Mouse (Mus musculus) limb, embryonic 14.5 days (tissue): Measurements from ENCODE around the gene Ndufaf2. TPM values are rescaled to one million over a fixed set of nuclear protein-coding genes. Genes with fewer than 3 reads are reported as not detected.

Experiments used
- ATAC-seq: fragments of 200-750 bp; cut with Nextera tagmentation; 2 replicates; pipeline ENCODE4 v1.8.0; 2017; ENCODE audit warnings: low read depth, moderate number of reproducible peaks, moderate TSS enrichment; ENCODE audit not compliant: low FRiP score
- DNase-seq: peaks from one replicate; pipeline ENCODE4 v3.0.0-alpha.2; 2015; ENCODE audit warnings: low spot score
- H3K27ac ChIP-seq: fragments of 300-500 bp; sonication (generic); replicated peaks from 2 replicates; pipeline ENCODE4 v1.5.1; 2014; ENCODE audit warnings: low read depth, mild to moderate bottlenecking, low read length, moderate library complexity, mixed read lengths
- H3K27me3 ChIP-seq: fragments of 300-500 bp; sonication (generic); 2 replicates; pipeline ENCODE4 v1.6.1; 2014; ENCODE audit warnings: low read length, mixed read lengths; ENCODE audit not compliant: control insufficient read depth, insufficient read depth
- H3K36me3 ChIP-seq: fragments of 300-500 bp; sonication (generic); 2 replicates; pipeline ENCODE4 v1.6.1; 2014; ENCODE audit warnings: mild to moderate bottlenecking, low read length, moderate library complexity, mixed read lengths; ENCODE audit not compliant: control insufficient read depth, insufficient read depth
- H3K4me1 ChIP-seq: fragments of 300-500 bp; sonication (generic); 2 replicates; pipeline ENCODE4 v1.6.1; 2014; ENCODE audit warnings: antibody characterized with exemption, low read length, mixed read lengths; ENCODE audit not compliant: control insufficient read depth, insufficient read depth
- H3K4me2 ChIP-seq: fragments of 300-500 bp; sonication (generic); replicated peaks from 2 replicates; pipeline ENCODE4 v1.6.1; 2014; ENCODE audit warnings: low read depth, mild to moderate bottlenecking, low read length, moderate library complexity; ENCODE audit not compliant: severe bottlenecking
- H3K4me3 ChIP-seq: fragments of 300-500 bp; sonication (generic); replicated peaks from 2 replicates; pipeline ENCODE4 v1.5.1; 2014; ENCODE audit warnings: low read length
- H3K9ac ChIP-seq: fragments of 300-500 bp; sonication (generic); 2 replicates; pipeline ENCODE4 v1.6.1; 2014; ENCODE audit warnings: mild to moderate bottlenecking, low read depth, low read length, moderate library complexity; ENCODE audit not compliant: severe bottlenecking
- H3K9me3 ChIP-seq: fragments of 300-500 bp; sonication (generic); 2 replicates; pipeline ENCODE4 v1.6.1; 2016; ENCODE audit warnings: low read length; ENCODE audit not compliant: control insufficient read depth
- POLR2A ChIP-seq: fragments of 200-500 bp; IDR thresholded peaks from 2 replicates; pipeline ENCODE4 v1.8.0; 2012; ENCODE audit warnings: inconsistent platforms, mild to moderate bottlenecking, moderate library complexity, borderline replicate concordance; ENCODE audit not compliant: insufficient read depth, insufficient read length; ENCODE audit errors: extremely low read depth
- WGBS: fragments of 180-500 bp; shearing (Covaris S2); extraction: QIAGEN DNeasy Blood & Tissue Kit; methylation state at CpG from one replicate; pipeline ENCODE4 v1.1.7; 2014; 5-methylcytosine and 5-hydroxymethylcytosine counted together
- polyA plus RNA-seq, 2 experiments: library from polyadenylated mRNA; depleted of rRNA in 1 of 2; stranded (reverse) in 1 of 2; unstranded in 1 of 2; fragments of >200 nt; fragmentation: Nextera tagmentation in 1 of 2; extraction: Ambion mirVana in 1 of 2; gene quantifications; 2 replicates each; pipeline versions ENCODE4 v1.2.1 to v1.2.3; 2012 to 2014

Ndufaf2 gene
- polyA plus RNA-seq, 2 experiments = 46.1 to 67.6 TPM

DNA sequence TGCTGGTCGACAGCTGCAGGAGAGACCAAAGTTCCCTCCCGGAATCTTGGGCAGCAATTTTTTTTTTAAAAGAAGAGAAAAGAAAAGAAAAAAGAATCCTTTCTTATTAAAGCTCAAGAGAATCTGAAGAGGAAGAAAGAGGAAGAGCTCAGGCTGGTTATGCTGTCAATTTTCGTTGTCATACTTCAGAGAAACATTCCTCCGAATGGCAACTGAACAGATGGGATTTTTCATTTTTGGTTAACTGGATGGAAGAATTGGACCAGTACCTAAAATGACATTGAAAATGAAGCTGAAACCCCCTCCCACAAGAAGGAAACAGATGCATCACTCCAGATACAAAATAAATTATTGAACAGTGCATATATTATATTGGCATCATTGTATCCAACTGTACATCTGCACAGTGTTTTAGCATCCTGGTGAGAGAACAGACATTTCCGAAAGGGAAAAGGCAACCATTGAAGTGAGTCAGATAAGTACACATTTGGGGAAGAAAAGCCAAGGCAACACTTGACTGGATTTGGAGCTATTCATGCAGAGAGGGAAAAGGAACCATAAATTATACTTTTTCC, 19.9 kb downstream of the Ndufaf2 start:
- Histone ChIP-seq H3K27ac (no peak overlapping the region), H3K4me3 (no peak overlapping the region), H3K36me3 (no peaks in the 10 kb centered on the region), H3K9ac (no peak overlapping the region), H3K27me3 (no peaks in the 10 kb centered on the region), H3K4me1 (no peaks in the 10 kb centered on the region), H3K9me3 (no peaks in the 10 kb centered on the region), H3K4me2 (no peak overlapping the region)
- ATAC-seq (no peak), DNase-seq (no peak)
- 84% methylated on average over 5 of the region's 5 CpGs for WGBS
- TF ChIP-seq POLR2A = no peak

DNA sequence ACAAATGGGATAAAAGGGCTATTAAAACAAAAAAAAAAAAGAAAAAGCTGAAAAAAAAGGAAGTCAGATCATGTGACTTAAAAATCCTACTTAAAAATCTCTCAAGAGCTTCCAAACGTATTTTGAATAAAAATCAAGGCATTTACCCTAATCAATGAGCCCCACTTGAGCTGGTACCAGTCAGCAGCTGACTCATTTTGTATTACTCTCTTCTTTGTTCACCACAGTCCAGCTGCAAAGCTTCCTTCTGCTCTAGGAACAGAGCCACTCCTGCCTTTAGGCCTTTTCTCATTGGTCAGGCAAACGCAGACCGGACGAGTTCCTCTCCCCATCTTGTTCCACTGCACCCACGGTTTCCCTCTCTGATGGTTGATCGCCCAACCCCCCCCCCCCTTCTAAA, 22.8 kb downstream of the Ndufaf2 start:
- ATAC-seq (no peak), DNase-seq (no peak)
- H3K27ac ChIP-seq = no peak overlapping the region
- H3K9me3 ChIP-seq = no peaks in the 10 kb centered on the region
- no peak overlapping the region for H3K9ac ChIP-seq
- no peak for TF ChIP-seq POLR2A
- no peak overlapping the region for H3K4me3 ChIP-seq
- WGBS = 82% methylated on average over 6 of the region's 6 CpGs
- no peaks in the 10 kb centered on the region for H3K27me3 ChIP-seq
- H3K4me1 ChIP-seq = no peaks in the 10 kb centered on the region
- H3K4me2 ChIP-seq = no peak overlapping the region
- H3K36me3 ChIP-seq = no peaks in the 10 kb centered on the region

DNA sequence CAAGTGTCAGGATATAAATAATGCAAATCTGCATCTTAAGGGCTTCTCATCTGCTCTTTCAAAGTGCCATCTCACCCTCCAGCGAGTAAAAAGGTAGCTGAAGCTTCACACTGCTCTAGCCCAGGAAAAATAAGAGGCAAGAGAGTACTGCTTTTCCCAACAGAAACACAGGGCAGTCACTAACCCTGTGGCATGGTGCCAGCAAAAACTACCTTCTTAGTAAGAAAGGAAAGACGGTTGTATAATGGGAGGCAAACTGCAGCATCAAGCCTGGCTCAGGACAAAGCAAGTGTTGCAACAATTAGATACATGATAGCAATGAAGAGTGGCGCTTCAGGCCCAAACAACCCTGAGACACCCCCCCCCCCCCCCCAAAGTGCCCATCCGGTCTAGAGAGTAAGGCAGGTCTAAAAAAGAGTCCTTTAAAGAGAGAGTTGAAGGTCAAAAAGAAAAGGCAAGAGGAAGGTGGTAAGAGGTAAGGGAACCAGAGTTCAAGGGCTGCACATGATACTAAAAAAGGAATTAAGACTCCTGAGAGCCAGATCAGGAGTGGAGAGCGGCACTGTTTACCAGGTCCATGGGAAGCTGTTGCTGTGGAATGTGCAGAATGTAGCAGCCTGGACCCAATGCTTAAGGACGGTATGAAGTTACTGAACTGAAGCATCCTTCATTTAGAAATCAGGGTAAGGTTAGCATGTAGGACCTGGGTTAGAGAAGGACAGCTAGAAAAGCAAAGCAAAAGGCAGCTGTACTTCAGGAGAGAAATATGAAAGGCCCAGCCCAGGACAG, 26.2 kb downstream of the Ndufaf2 start:
- Histone ChIP-seq H3K27ac (no peak overlapping the region), H3K4me1 (peaks cover 5% of the 10 kb centered on the region; the same call in 1 of the 2 replicates), H3K4me2 (no peak overlapping the region), H3K9ac (no peak overlapping the region), H3K36me3 (no peaks in the 10 kb centered on the region), H3K27me3 (no peaks in the 10 kb centered on the region), H3K4me3 (no peak overlapping the region), H3K9me3 (no peaks in the 10 kb centered on the region)
- DNase-seq = no peak
- WGBS = 66% methylated on average over 6 of the region's 6 CpGs
- ATAC-seq = no peak
- TF ChIP-seq POLR2A = no peak

DNA sequence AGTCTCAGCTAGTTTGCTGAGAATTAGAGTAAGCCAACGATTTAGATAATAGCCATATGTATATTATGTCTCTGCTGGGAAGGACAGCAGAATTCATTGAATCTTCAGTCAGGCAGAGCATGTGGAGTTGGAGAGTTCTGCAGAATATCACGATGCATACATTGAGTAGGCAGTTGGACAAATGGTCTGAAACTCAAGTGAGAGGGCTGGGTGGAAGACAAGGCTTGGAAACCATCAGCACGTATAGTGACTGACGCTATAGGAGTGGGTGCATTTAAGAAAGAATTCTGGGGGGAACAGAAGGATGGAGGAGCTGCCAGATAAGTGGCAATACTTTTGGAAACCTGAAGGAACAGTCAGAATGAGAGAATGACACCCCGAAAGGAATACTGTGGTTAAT, 27.7 kb downstream of the Ndufaf2 start:
- Histone ChIP-seq H3K4me2 (no peak overlapping the region), H3K9ac (no peak overlapping the region), H3K27ac (no peak overlapping the region), H3K36me3 (no peaks in the 10 kb centered on the region), H3K9me3 (no peaks in the 10 kb centered on the region), H3K4me3 (no peak overlapping the region), H3K27me3 (no peaks in the 10 kb centered on the region), H3K4me1 (peaks cover 5% of the 10 kb centered on the region; the same call in 1 of the 2 replicates)
- ATAC-seq (no peak), DNase-seq (no peak)
- 90% methylated on average over 5 of the region's 5 CpGs for WGBS
- no peak for TF ChIP-seq POLR2A

- Histone ChIP-seq H3K9ac (no peak overlapping the region), H3K27me3 (no peaks in the 10 kb centered on the region), H3K36me3 (no peaks in the 10 kb centered on the region), H3K27ac (no peak overlapping the region), H3K4me1 (peaks cover 5% of the 10 kb centered on the region; the same call in 1 of the 2 replicates), H3K9me3 (no peaks in the 10 kb centered on the region), H3K4me2 (no peak overlapping the region), H3K4me3 (no peak overlapping the region)
- 52% methylated on average over 7 of the region's 7 CpGs for WGBS
- ATAC-seq = no peak; the same call in 1 of the 2 replicates
- peak; percentile 13 for DNase-seq
- no peak for TF ChIP-seq POLR2A
Observed at GRCm38 (mm10) chr13:108129070-108129469, 29.4 kb downstream of the Ndufaf2 start.
